27 mouse cellular contexts compared by ENCODE assay signal in genomic region chr5:134992566-134992965, GRCm38 (mm10). TPM values are rescaled to one million over a fixed set of nuclear protein-coding genes. Genes with fewer than 3 reads are reported as not detected.
DNase-seq lines count a peak whose midpoint lies in the region; ATAC-seq and TF ChIP-seq lines count a peak whose summit lies in the region.
"Had no signal": no experiment of that assay in that cellular context is flagged by ENCODE, and none has a peak within 500 bp of the region (broad histone marks: within the 10 kb centered on the region; RNA-seq: fewer than 3 reads in every experiment).

No protein-coding gene starts in this region.

- no peak overlapping the region for H3K27ac ChIP-seq in midbrain, embryonic 11.5 days (ENCODE audit: low read depth, low read length)
- H3K27ac ChIP-seq in midbrain, embryonic 13.5 days = no peak overlapping the region
- H3K27ac ChIP-seq in lung, postnatal 0 days (ENCODE audit: low read length) = peak overlapping the region; percentile 51
- no peak overlapping the region for H3K27ac ChIP-seq in stomach, embryonic 16.5 days (ENCODE audit: low read length)
- H3K27ac ChIP-seq in forebrain, embryonic 15.5 days (replicated peaks) = no peak overlapping the region
- H3K27ac ChIP-seq: embryonic facial prominence, embryonic 15.5 days; heart, embryonic 10.5 days; midbrain, embryonic 15.5 days had no signal

- H3K4me2 ChIP-seq in midbrain, embryonic 11.5 days = no peak overlapping the region
- H3K4me2 ChIP-seq in midbrain, embryonic 13.5 days (replicated peaks) = no peak overlapping the region
- H3K4me2 ChIP-seq in lung, postnatal 0 days (replicated peaks; ENCODE audit: low read depth, low read length) = no peak overlapping the region
- no peak overlapping the region for H3K4me2 ChIP-seq in stomach, embryonic 16.5 days (ENCODE audit: low read depth, low read length)
- no peak overlapping the region for H3K4me2 ChIP-seq in forebrain, embryonic 15.5 days (replicated peaks)
- H3K4me2 ChIP-seq: embryonic facial prominence, embryonic 15.5 days; midbrain, embryonic 15.5 days had no signal

- no peaks in the 10 kb centered on the region for H3K4me1 ChIP-seq in midbrain, embryonic 11.5 days (ENCODE audit: control insufficient read depth, insufficient read depth, low read length)
- H3K4me1 ChIP-seq in midbrain, embryonic 13.5 days (replicated peaks) = no peaks in the 10 kb centered on the region
- peaks cover 9% of the 10 kb centered on the region; the same call in 1 of the 2 replicates for H3K4me1 ChIP-seq in lung, postnatal 0 days (ENCODE audit: insufficient read depth, low read depth, low read length)
- H3K4me1 ChIP-seq in stomach, embryonic 16.5 days (ENCODE audit: control insufficient read depth, insufficient read depth, low read length) = 0 out of 2 replicates have a peak, but pooled peaks cover 3% of the 10 kb centered on the region
- H3K4me1 ChIP-seq in forebrain, embryonic 15.5 days = no peaks in the 10 kb centered on the region
- H3K4me1 ChIP-seq: embryonic facial prominence, embryonic 15.5 days; midbrain, embryonic 15.5 days had no signal

- peaks cover 9% of the 10 kb centered on the region for H3K27me3 ChIP-seq in midbrain, embryonic 11.5 days (ENCODE audit: control insufficient read depth, insufficient read depth, low read length)
- H3K27me3 ChIP-seq in midbrain, embryonic 13.5 days = peaks cover 28% of the 10 kb centered on the region
- peaks cover 5% of the 10 kb centered on the region; the same call in 1 of the 2 replicates for H3K27me3 ChIP-seq in lung, postnatal 0 days (replicated peaks; ENCODE audit: insufficient read depth, low read length)
- peaks cover 3% of the 10 kb centered on the region for H3K27me3 ChIP-seq in stomach, embryonic 16.5 days (ENCODE audit: control insufficient read depth, insufficient read depth, low read length)
- H3K27me3 ChIP-seq in forebrain, embryonic 15.5 days = peaks cover 6% of the 10 kb centered on the region

- ATAC-seq in midbrain, embryonic 11.5 days (ENCODE audit: low FRiP score) = no peak
- no peak for ATAC-seq in midbrain, embryonic 13.5 days
- ATAC-seq in lung, postnatal 0 days = peak; percentile 16; the same call in 1 of the 2 replicates
- peak; percentile 22; the same call in 1 of the 2 replicates for ATAC-seq in stomach, embryonic 16.5 days (ENCODE audit: insufficient read depth, low FRiP score)
- no peak for ATAC-seq in forebrain, embryonic 15.5 days (replicated peaks)
- ATAC-seq: forebrain, postnatal 0 days; midbrain, embryonic 15.5 days had no signal

- no peak overlapping the region for H3K9ac ChIP-seq in midbrain, embryonic 11.5 days (ENCODE audit: low read length)
- no peak overlapping the region for H3K9ac ChIP-seq in midbrain, embryonic 13.5 days (replicated peaks)
- H3K9ac ChIP-seq in lung, postnatal 0 days (replicated peaks; ENCODE audit: low read depth) = no peak overlapping the region
- H3K9ac ChIP-seq in stomach, embryonic 16.5 days (ENCODE audit: low read length) = no peak overlapping the region
- H3K9ac ChIP-seq in forebrain, embryonic 15.5 days (replicated peaks) = no peak overlapping the region
- H3K9ac ChIP-seq: embryonic facial prominence, embryonic 15.5 days; forebrain, postnatal 0 days; midbrain, embryonic 15.5 days had no signal

- no peak for TF ChIP-seq CTCF in lung, postnatal 0 days (IDR thresholded peaks at IDR 0.05)

- no peaks in the 10 kb centered on the region for H3K9me3 ChIP-seq in midbrain, embryonic 11.5 days (ENCODE audit: control insufficient read depth, low read length)
- no peaks in the 10 kb centered on the region for H3K9me3 ChIP-seq in midbrain, embryonic 13.5 days
- no peaks in the 10 kb centered on the region for H3K9me3 ChIP-seq in lung, postnatal 0 days (ENCODE audit: low read length)
- no peaks in the 10 kb centered on the region for H3K9me3 ChIP-seq in stomach, embryonic 16.5 days (replicated peaks; ENCODE audit: control insufficient read depth, low read length)
- no peaks in the 10 kb centered on the region for H3K9me3 ChIP-seq in forebrain, embryonic 15.5 days
- H3K9me3 ChIP-seq: embryonic facial prominence, embryonic 15.5 days; G1E; heart, embryonic 10.5 days; midbrain, embryonic 15.5 days had no signal

- 86% methylated on average over 5 of the region's 5 CpGs for WGBS in midbrain, embryonic 11.5 days
- 90% methylated on average over 5 of the region's 5 CpGs for WGBS in midbrain, embryonic 13.5 days
- WGBS in lung, postnatal 0 days = 70% methylated on average over 5 of the region's 5 CpGs
- 75% methylated on average over 5 of the region's 5 CpGs for WGBS in stomach, embryonic 16.5 days
- 84% methylated on average over 5 of the region's 5 CpGs for WGBS in forebrain, embryonic 15.5 days

- no peaks in the 10 kb centered on the region for H3K36me3 ChIP-seq in midbrain, embryonic 11.5 days (ENCODE audit: control insufficient read depth, insufficient read depth, low read length)
- H3K36me3 ChIP-seq in midbrain, embryonic 13.5 days = no peaks in the 10 kb centered on the region
- no peaks in the 10 kb centered on the region for H3K36me3 ChIP-seq in lung, postnatal 0 days (ENCODE audit: insufficient read depth, low read length)
- H3K36me3 ChIP-seq in stomach, embryonic 16.5 days (ENCODE audit: control insufficient read depth, insufficient read depth, low read length) = no peaks in the 10 kb centered on the region
- no peaks in the 10 kb centered on the region for H3K36me3 ChIP-seq in forebrain, embryonic 15.5 days
- H3K36me3 ChIP-seq: embryonic facial prominence, embryonic 15.5 days; G1E; heart, embryonic 10.5 days; midbrain, embryonic 15.5 days had no signal

- DNase-seq in adrenal gland, postnatal 10 days = peak; percentile 58
- no peak for DNase-seq in adrenal gland, postnatal 4 days (ENCODE audit: low spot score in 2 of 2)
- DNase-seq in midbrain, embryonic 11.5 days (ENCODE audit: low spot score, missing footprints) = peak; percentile 41
- DNase-seq in lung, postnatal 0 days (ENCODE audit: low spot score) = peak; percentile 61
- no peak for DNase-seq in cerebellum, adult 9-11 months
- DNase-seq: cerebellum, adult 11 months; cerebellum, postnatal 36 days; forebrain, postnatal 0 days; gastrocnemius, postnatal 36 days; kidney, adult 9 months; kidney, postnatal 36 days; left cerebral cortex, postnatal 4 days; liver; right cerebral cortex, postnatal 14 days; spleen, adult 18-20 months; thymus, postnatal 25 days had no signal

- TF ChIP-seq EP300 in lung, postnatal 0 days (IDR thresholded peaks at IDR 0.05) = no peak

- no peak overlapping the region for H3K4me3 ChIP-seq in midbrain, embryonic 11.5 days (ENCODE audit: low read depth, low read length)
- H3K4me3 ChIP-seq in midbrain, embryonic 13.5 days (replicated peaks) = no peak overlapping the region
- H3K4me3 ChIP-seq in lung, postnatal 0 days (ENCODE audit: low read depth, low read length) = no peak overlapping the region
- no peak overlapping the region for H3K4me3 ChIP-seq in stomach, embryonic 16.5 days (replicated peaks; ENCODE audit: low read length)
- H3K4me3 ChIP-seq in forebrain, embryonic 15.5 days = no peak overlapping the region
- H3K4me3 ChIP-seq: embryonic facial prominence, embryonic 15.5 days; heart, embryonic 10.5 days; midbrain, embryonic 15.5 days; myocyte had no signal

RNA-seq across cellular contexts. Expression of gene Cldn3, which starts 6.6 kb away (rescaled TPM):
- total RNA-seq in adrenal gland, postnatal 10 days (2021) = 10 to 100 TPM in 1 of 2 experiments, 1 to 10 TPM in 1; 8.2 to 13.9 TPM
- total RNA-seq in adrenal gland, postnatal 4 days (2021) = 1 to 10 TPM; 8.6 to 9.4 TPM
- 0.59 and 1.4 TPM in 2 replicates for polyA plus RNA-seq in midbrain, embryonic 11.5 days (2014; fragmentation: Nextera tagmentation; extraction: Ambion mirVana)
- polyA plus RNA-seq in midbrain, embryonic 13.5 days (2015; fragmentation: Nextera tagmentation; extraction: Ambion mirVana) = 1.7 and 1.8 TPM in 2 replicates
- 547 and 583 TPM in 2 replicates for polyA plus RNA-seq in lung, postnatal 0 days (2015; fragmentation: Nextera tagmentation; extraction: Ambion mirVana)
- polyA plus RNA-seq in stomach, embryonic 16.5 days (2015; fragmentation: Nextera tagmentation; extraction: Ambion mirVana) = 83.9 and 89.2 TPM in 2 replicates
- polyA plus RNA-seq in forebrain, embryonic 15.5 days (2015; fragmentation: Nextera tagmentation; extraction: Ambion mirVana) = 12.3 and 12.7 TPM in 2 replicates
- total RNA-seq: G1E; gastrocnemius, postnatal 36 days had no signal
- polyA plus RNA-seq: myocyte had no signal

RNA-seq across cellular contexts. Expression of gene Abhd11, which starts 16.4 kb away (rescaled TPM):
- 10 to 100 TPM; 67.3 to 77.9 TPM for total RNA-seq in adrenal gland, postnatal 10 days (2021)
- total RNA-seq in adrenal gland, postnatal 4 days (2021) = 10 to 100 TPM; 54.9 to 55.5 TPM
- polyA plus RNA-seq in midbrain, embryonic 11.5 days (2014; fragmentation: Nextera tagmentation; extraction: Ambion mirVana) = 37.8 and 41.2 TPM in 2 replicates
- 50.7 and 51.2 TPM in 2 replicates for polyA plus RNA-seq in midbrain, embryonic 13.5 days (2015; fragmentation: Nextera tagmentation; extraction: Ambion mirVana)
- 72.9 and 80.9 TPM in 2 replicates for polyA plus RNA-seq in lung, postnatal 0 days (2015; fragmentation: Nextera tagmentation; extraction: Ambion mirVana)
- polyA plus RNA-seq in stomach, embryonic 16.5 days (2015; fragmentation: Nextera tagmentation; extraction: Ambion mirVana) = 70.7 and 73.9 TPM in 2 replicates
- polyA plus RNA-seq in forebrain, embryonic 15.5 days (2015; fragmentation: Nextera tagmentation; extraction: Ambion mirVana) = 69.5 and 70.3 TPM in 2 replicates

RNA-seq across cellular contexts. Expression of gene Stx1a, which starts 30.7 kb away (rescaled TPM):
- 1 to 10 TPM; 6.8 to 9.5 TPM for total RNA-seq in adrenal gland, postnatal 10 days (2021)
- 10 to 100 TPM; 17.5 to 20.3 TPM for total RNA-seq in adrenal gland, postnatal 4 days (2021)
- 16.1 and 17.7 TPM in 2 replicates for polyA plus RNA-seq in midbrain, embryonic 11.5 days (2014; fragmentation: Nextera tagmentation; extraction: Ambion mirVana)
- 63.4 and 69.7 TPM in 2 replicates for polyA plus RNA-seq in midbrain, embryonic 13.5 days (2015; fragmentation: Nextera tagmentation; extraction: Ambion mirVana)
- polyA plus RNA-seq in lung, postnatal 0 days (2015; fragmentation: Nextera tagmentation; extraction: Ambion mirVana) = 5.5 and 5.8 TPM in 2 replicates
- polyA plus RNA-seq in stomach, embryonic 16.5 days (2015; fragmentation: Nextera tagmentation; extraction: Ambion mirVana) = 12.5 and 14.0 TPM in 2 replicates
- polyA plus RNA-seq in forebrain, embryonic 15.5 days (2015; fragmentation: Nextera tagmentation; extraction: Ambion mirVana) = 78.6 and 78.9 TPM in 2 replicates

RNA-seq across cellular contexts. Expression of gene Cldn4, which starts 45.8 kb away (rescaled TPM):
- under 1 TPM; 0.21 to 0.57 TPM for total RNA-seq in adrenal gland, postnatal 10 days (2021)
- total RNA-seq in adrenal gland, postnatal 4 days (2021) = 1 to 10 TPM in 1 of 2 experiments, under 1 TPM in 1; 0.23 to 7.8 TPM
- polyA plus RNA-seq in midbrain, embryonic 11.5 days (2014; fragmentation: Nextera tagmentation; extraction: Ambion mirVana) = 2.5 and 2.7 TPM in 2 replicates
- polyA plus RNA-seq in midbrain, embryonic 13.5 days (2015; fragmentation: Nextera tagmentation; extraction: Ambion mirVana) = not detected in 2 replicates
- polyA plus RNA-seq in lung, postnatal 0 days (2015; fragmentation: Nextera tagmentation; extraction: Ambion mirVana) = 28.2 and 29.2 TPM in 2 replicates
- 73.1 and 90.8 TPM in 2 replicates for polyA plus RNA-seq in stomach, embryonic 16.5 days (2015; fragmentation: Nextera tagmentation; extraction: Ambion mirVana)
- not detected in 2 replicates for polyA plus RNA-seq in forebrain, embryonic 15.5 days (2015; fragmentation: Nextera tagmentation; extraction: Ambion mirVana)
- total RNA-seq: forebrain, postnatal 0 days; gastrocnemius, postnatal 36 days; left cerebral cortex, adult 18-20 months had no signal
- polyA plus RNA-seq: forebrain, postnatal 0 days; G1E; heart, postnatal 0 days; midbrain, embryonic 15.5 days; myocyte; neural tube, embryonic 14.5 days had no signal

Comparison
In these comparisons a context has a peak if more than half of its experiments do, and no peak if none do; other contexts are left out.
1. DNase-seq: peak in adrenal gland, postnatal 10 days (single experiment), midbrain, embryonic 11.5 days (single experiment) and lung, postnatal 0 days (single experiment); none in adrenal gland, postnatal 4 days (0 of 2) and cerebellum, adult 9-11 months (single experiment).
2. ATAC-seq: peak in lung, postnatal 0 days (single experiment) and stomach, embryonic 16.5 days (single experiment); none in midbrain, embryonic 11.5 days (single experiment), midbrain, embryonic 13.5 days (single experiment) and forebrain, embryonic 15.5 days (single experiment).